Mouse (Mus musculus): ENCODE data around the gene Sptbn1. TPM values are rescaled to one million over a fixed set of nuclear protein-coding genes. Genes with fewer than 3 reads are reported as not detected.

The Sptbn1 gene
- polyA plus RNA-seq, 1 experiment from 2014 or later: 60.1 TPM

DNA sequence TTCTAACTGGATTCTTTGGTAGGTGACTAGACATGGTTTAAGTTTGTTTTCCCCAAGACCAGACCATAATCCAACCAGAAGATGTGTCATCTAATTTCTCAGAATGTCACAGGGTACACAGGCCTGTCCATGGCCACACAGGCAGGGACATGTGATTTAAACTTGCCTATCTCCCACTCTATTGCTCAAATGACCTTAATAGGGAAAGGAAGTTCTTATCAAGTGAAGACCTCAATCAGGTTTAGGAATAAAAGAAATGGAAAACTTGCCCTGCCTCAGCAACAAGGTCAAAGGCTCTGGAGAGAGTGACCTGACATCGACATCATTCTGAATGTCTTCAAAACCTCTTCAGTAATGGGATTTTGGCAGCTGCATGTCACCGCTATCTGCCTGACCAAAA lies 41.2 kb downstream of the Sptbn1 start:
- Histone ChIP-seq H3K27me3 (ENCODE audit: insufficient read depth, poor library complexity, severe bottlenecking) (no peaks in the 10 kb centered on the region), H3K4me3 (no peak overlapping the region), H3K36me3 (no peaks in the 10 kb centered on the region), H3K27ac (no peak overlapping the region), H3K9me3 (no peaks in the 10 kb centered on the region), H3K4me1 (replicated peaks) (no peaks in the 10 kb centered on the region)
- WGBS: 82% methylated on average over 2 of the region's 2 CpGs
- DNase-seq (ENCODE audit: low spot score): no peak

DNA sequence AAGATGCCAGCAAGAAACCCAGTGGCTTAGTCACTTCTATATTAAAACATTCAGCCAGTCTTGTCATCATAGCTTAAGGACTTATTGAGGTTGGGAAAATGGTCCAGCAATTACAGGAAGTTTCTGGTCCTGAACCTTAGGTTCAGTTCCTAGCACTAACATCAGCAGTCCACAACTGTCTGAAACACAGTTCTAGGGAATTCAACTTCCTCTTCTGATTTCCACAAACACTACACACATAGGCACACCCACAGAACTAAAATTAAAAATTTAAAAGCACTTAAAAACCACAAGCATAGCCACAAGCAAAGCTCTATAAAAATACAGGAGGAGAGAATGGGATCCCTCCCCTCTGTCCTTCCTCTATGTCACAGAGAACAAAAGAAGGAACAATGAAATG lies 43.4 kb downstream of the Sptbn1 start:
- no peaks in the 10 kb centered on the region for H3K9me3 ChIP-seq
- H3K4me1 ChIP-seq (replicated peaks): no peaks in the 10 kb centered on the region
- H3K4me3 ChIP-seq: no peak overlapping the region
- no peaks in the 10 kb centered on the region for H3K36me3 ChIP-seq
- no peak overlapping the region for H3K27ac ChIP-seq
- H3K27me3 ChIP-seq (ENCODE audit: insufficient read depth, poor library complexity, severe bottlenecking): no peaks in the 10 kb centered on the region
- DNase-seq (ENCODE audit: low spot score): no peak

DNA sequence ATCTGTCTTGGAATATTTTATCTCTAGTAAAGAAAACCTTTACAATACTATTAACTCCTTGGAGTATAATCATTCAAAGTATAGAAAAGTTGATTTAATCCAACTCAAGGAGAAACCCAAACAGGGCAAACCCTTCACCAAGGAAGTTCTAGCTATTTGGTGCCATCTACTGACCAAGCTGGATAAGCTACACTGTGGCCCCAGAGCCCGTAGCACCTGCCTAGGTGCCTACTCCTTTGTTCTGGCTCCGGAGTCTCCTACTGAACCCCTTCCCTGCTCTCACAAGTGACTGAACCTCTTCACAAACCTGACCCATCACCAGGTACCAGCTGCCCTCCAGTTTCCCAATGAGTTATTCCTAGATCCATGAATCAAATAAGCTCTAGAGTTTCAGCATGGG lies 45.3 kb downstream of the Sptbn1 start:
- Histone ChIP-seq H3K27ac (no peak overlapping the region), H3K27me3 (ENCODE audit: insufficient read depth, poor library complexity, severe bottlenecking) (no peaks in the 10 kb centered on the region), H3K4me3 (no peak overlapping the region), H3K4me1 (replicated peaks) (no peaks in the 10 kb centered on the region), H3K36me3 (0 out of 2 replicates have a peak, but pooled peaks cover 4% of the 10 kb centered on the region), H3K9me3 (no peaks in the 10 kb centered on the region)
- 37% methylated on average over 2 of the region's 2 CpGs for WGBS
- DNase-seq (ENCODE audit: low spot score): no peak

DNA sequence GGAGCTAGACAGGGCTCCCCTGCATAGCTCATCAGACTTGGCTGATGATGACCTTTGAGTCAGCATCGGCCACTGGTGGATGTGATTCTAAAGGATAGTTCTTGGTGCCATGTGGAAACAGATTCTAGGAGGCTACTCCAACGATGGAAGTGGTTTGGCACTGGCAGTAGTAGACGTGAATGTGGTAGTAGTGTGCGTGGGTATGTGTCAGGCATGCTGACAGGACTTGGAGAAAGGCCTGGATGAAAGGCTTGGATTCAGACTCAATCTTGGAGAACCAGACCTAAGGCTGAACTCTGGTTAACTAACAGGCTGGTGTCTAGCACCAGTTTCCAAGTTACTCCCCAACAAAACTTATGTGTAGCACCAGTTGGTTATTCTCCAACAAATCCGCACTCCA lies 46.9 kb downstream of the Sptbn1 start:
- no peak for DNase-seq (ENCODE audit: low spot score)
- no peaks in the 10 kb centered on the region for H3K9me3 ChIP-seq
- H3K27me3 ChIP-seq (ENCODE audit: insufficient read depth, poor library complexity, severe bottlenecking): no peaks in the 10 kb centered on the region
- 94% methylated on average over 5 of the region's 5 CpGs for WGBS
- H3K4me3 ChIP-seq: no peak overlapping the region
- peaks cover 6% of the 10 kb centered on the region; the same call in 1 of the 2 replicates for H3K36me3 ChIP-seq
- no peaks in the 10 kb centered on the region for H3K4me1 ChIP-seq (replicated peaks)
- no peak overlapping the region for H3K27ac ChIP-seq

DNA sequence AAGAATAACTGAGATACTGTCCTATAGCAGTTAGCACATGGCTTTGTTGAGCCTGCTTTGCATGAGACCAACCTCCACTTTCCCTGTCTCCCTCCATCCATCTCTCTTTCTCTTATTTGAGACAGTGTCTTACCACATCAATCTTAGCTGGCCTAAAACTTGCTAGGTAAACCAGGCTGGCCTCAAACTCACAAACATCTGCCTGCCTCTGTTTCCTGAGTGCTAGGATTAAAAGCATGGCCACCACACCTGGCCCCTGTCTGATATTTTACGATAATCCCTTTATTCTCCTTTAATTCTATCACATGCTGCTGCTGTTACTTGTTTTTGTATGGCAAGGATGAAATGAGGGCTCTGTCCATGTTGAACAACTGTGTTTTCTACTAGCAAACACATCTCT lies 49.6 kb downstream of the Sptbn1 start:
- Histone ChIP-seq H3K4me1 (replicated peaks) (no peaks in the 10 kb centered on the region), H3K27me3 (ENCODE audit: insufficient read depth, poor library complexity, severe bottlenecking) (no peaks in the 10 kb centered on the region), H3K36me3 (peaks cover 6% of the 10 kb centered on the region; the same call in 1 of the 2 replicates), H3K4me3 (no peak overlapping the region), H3K27ac (no peak overlapping the region), H3K9me3 (no peaks in the 10 kb centered on the region)
- 85% methylated on average over 1 of the region's 1 CpGs for WGBS
- no peak for DNase-seq (ENCODE audit: low spot score)

DNA sequence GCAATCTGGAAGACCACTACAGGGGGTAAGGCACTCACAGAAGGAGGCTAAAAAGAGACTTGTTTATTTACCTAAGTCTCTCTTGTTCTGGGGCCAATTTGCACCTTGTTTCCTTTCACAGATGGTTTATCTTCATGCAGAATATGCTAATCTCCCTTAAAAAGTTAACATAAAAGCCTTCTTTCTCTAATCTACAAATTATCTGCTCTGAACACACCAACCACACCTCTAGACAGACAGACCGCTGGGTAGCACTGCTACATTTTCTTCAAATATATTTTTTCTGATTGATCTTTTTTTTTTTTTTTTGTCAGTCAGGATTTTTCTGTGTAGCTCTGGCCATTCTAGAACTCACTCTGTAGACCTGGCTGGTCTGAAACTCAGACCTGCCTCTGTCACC lies 50.5 kb downstream of the Sptbn1 start:
- Histone ChIP-seq H3K36me3 (peaks cover 6% of the 10 kb centered on the region; the same call in 1 of the 2 replicates), H3K4me1 (replicated peaks) (peaks cover under 1% of the 10 kb centered on the region; the same call in 1 of the 2 replicates), H3K27ac (no peak overlapping the region), H3K9me3 (no peaks in the 10 kb centered on the region), H3K27me3 (ENCODE audit: insufficient read depth, poor library complexity, severe bottlenecking) (no peaks in the 10 kb centered on the region), H3K4me3 (no peak overlapping the region)
- DNase-seq (ENCODE audit: low spot score): no peak
- 29% methylated on average over 1 of the region's 1 CpGs for WGBS

DNA sequence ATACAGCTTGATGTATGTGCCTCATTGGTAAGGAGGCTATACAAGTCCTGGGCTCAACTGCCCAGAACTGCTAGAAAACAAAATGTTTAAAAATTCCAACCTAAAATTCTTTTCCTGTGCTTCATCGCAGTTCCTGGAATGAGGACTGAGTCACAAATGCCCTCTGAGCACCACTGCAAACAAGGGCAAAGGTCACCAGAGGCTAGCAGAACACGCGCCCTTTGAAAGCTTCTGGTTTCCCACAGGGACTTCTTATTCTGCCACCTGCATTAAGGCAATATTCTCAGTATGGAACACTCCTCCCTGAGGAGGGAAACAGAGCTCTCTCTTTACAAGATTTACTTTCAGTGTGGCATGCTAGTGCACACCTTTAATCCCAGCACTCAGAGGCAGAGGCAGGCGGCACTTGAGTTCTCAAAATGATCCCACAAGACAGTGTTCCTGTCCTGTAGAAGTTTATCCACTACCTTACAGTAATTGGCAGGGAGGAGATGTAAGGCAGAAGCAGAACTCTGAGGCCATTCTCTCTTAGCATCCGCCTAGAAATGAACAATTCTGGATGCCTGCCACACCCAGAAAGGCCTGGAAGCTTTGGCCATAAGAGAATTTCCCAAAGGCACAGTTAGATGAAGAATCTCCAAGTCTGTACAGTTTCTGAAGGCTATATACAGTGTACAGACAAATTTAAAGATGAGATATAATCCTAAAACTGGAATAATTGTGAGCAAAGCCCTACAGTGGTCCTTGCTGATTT lies 56.1 kb downstream of the Sptbn1 start:
- no peak for DNase-seq (ENCODE audit: low spot score)
- 44% methylated on average over 5 of the region's 5 CpGs for WGBS
- no peak overlapping the region for H3K4me3 ChIP-seq
- no peaks in the 10 kb centered on the region for H3K27me3 ChIP-seq (ENCODE audit: insufficient read depth, poor library complexity, severe bottlenecking)
- no peaks in the 10 kb centered on the region for H3K9me3 ChIP-seq
- no peak overlapping the region for H3K27ac ChIP-seq
- H3K4me1 ChIP-seq (replicated peaks): peaks cover 11% of the 10 kb centered on the region
- H3K36me3 ChIP-seq: 0 out of 2 replicates have a peak, but pooled peaks cover 4% of the 10 kb centered on the region

DNA sequence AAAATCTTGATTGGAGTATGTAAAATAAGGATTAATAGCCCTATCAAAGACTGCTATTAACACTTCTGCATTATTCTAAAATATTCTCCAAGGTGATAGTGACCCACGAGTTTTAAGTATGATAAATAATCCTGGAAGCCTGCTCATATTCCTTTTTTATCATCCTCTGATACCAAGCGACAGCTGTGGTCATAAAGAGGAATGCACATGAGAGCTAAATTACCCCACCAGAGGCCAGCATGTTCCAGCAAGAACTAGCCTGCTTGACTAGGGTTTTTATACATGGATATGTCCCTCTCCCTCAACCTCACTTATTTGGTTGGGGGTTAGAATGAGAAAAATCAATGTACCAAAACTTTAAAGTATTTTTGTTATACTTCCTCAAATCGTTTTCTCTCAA lies 56.8 kb downstream of the Sptbn1 start:
- 74% methylated on average over 3 of the region's 3 CpGs for WGBS
- no peaks in the 10 kb centered on the region for H3K27me3 ChIP-seq (ENCODE audit: insufficient read depth, poor library complexity, severe bottlenecking)

DNA sequence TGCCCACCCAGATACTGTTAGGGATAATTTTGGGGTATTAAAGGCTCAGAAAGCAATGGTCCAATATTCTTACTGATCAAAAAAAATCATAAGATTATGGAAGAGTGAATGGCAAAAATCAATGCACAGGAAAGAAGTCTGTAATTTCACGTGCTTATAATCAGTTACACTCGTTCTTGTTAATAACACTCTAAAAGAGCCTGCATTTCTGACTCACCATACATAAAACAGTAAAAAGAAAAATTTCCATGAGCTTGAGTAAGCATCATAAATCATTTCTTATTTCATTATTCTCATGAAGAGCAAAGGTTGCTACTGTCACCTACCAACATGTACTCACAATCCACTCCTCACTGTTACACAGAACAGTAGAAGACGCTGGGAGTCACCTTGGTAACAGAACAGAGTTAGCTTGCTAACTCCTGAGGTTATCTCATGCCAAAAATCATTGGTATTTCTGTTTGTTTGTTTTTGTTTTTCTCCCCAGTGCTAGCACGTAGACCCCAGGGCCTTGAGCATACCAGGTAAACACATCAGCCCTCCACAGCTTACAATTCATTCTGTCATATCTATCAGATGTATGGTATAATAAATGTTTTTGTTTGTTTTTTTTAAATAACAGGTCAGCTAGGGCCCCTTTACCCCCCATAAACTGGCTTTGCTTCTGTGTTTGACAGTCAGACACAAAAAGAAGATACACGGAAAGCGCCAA lies 57.7 kb downstream of the Sptbn1 start:
- no peak overlapping the region for H3K27ac ChIP-seq
- no peaks in the 10 kb centered on the region for H3K9me3 ChIP-seq
- no peaks in the 10 kb centered on the region for H3K27me3 ChIP-seq (ENCODE audit: insufficient read depth, poor library complexity, severe bottlenecking)
- H3K36me3 ChIP-seq: 0 out of 2 replicates have a peak, but pooled peaks cover 4% of the 10 kb centered on the region
- H3K4me1 ChIP-seq (replicated peaks): peaks cover 11% of the 10 kb centered on the region
- no peak overlapping the region for H3K4me3 ChIP-seq
- 89% methylated on average over 6 of the region's 6 CpGs for WGBS
- DNase-seq (ENCODE audit: low spot score): no peak

More for the DNA sequence above, 56.8 kb downstream of the Sptbn1 start:
- Histone ChIP-seq H3K4me3 (no peak overlapping the region), H3K36me3 (0 out of 2 replicates have a peak, but pooled peaks cover 4% of the 10 kb centered on the region), H3K27ac (no peak overlapping the region), H3K4me1 (replicated peaks) (peaks cover 11% of the 10 kb centered on the region), H3K9me3 (no peaks in the 10 kb centered on the region)
- DNase-seq (ENCODE audit: low spot score): no peak

DNA sequence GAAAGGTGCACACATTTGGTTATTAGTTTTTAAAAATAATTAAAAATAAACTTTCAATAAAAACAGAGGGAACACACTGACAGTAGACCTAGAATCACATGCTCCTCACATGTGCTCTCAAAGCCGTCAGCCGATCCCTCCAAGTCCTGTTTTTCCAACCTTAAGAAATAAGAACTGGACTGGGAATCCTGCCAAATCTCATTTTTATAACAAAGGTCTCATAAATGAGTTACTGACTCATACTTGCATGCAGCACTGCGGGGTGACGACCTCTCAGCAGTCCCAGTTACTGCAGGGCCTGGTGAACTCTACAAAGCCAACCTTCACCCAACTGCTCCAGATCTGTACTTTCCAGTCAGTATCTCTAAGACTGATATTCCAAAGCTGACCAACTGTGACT lies 58.5 kb downstream of the Sptbn1 start:
- Histone ChIP-seq H3K27ac (no peak overlapping the region), H3K4me1 (replicated peaks) (peaks cover 11% of the 10 kb centered on the region), H3K9me3 (no peaks in the 10 kb centered on the region), H3K27me3 (ENCODE audit: insufficient read depth, poor library complexity, severe bottlenecking) (no peaks in the 10 kb centered on the region), H3K36me3 (0 out of 2 replicates have a peak, but pooled peaks cover 4% of the 10 kb centered on the region), H3K4me3 (no peak overlapping the region)
- DNase-seq (ENCODE audit: low spot score): no peak
- WGBS: 81% methylated on average over 4 of the region's 4 CpGs

DNA sequence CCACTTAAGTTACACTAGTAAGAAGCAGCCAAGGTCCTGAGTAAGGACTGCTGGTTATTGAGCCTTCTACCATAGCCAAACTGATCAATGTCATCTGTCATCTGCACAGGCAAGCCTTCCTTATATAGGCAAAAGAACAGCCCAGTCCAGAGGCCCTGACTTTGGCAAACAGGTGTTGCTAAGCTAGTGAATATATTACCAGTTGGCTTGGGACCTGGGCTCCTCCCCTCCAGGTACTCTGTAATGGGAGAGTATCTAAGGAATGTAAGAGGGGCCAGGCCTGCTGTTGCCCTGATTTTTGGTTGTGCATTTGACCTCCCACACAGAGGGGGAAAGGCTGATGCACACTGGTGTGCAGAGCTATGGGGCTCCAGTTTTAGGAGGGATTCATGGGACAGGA lies 63.6 kb downstream of the Sptbn1 start:
- Histone ChIP-seq H3K4me3 (no peak overlapping the region), H3K4me1 (replicated peaks) (no peaks in the 10 kb centered on the region), H3K36me3 (peaks cover 8% of the 10 kb centered on the region; the same call in 1 of the 2 replicates), H3K9me3 (0 out of 2 replicates have a peak, but pooled peaks cover 3% of the 10 kb centered on the region), H3K27me3 (ENCODE audit: insufficient read depth, poor library complexity, severe bottlenecking) (no peaks in the 10 kb centered on the region), H3K27ac (peak overlapping the region; percentile 31; the same call in 1 of the 2 replicates)
- DNase-seq (ENCODE audit: low spot score): no peak

DNA sequence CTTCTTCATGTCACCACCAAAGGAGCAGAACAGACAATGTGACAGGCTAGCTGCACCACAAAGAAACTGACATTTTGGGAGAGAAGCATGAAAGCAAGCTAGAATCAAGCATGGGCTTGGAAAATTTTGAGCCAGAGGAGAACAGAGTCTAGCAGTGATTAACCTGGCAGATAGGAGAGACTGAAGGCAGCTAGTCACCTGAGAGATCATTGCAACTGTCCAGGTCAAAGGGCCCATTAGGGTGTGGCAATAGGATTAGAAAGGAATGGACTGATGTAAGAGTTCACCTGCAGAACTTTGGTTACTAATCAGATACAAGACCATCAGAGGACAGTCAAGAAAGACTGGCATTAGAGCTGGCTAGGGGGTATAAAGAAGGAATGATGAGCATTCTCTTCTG lies 67.6 kb downstream of the Sptbn1 start:
- Histone ChIP-seq H3K4me1 (replicated peaks) (peaks cover 32% of the 10 kb centered on the region), H3K9me3 (0 out of 2 replicates have a peak, but pooled peaks cover 3% of the 10 kb centered on the region), H3K27me3 (ENCODE audit: insufficient read depth, poor library complexity, severe bottlenecking) (no peaks in the 10 kb centered on the region), H3K36me3 (peaks cover 4% of the 10 kb centered on the region; the same call in 1 of the 2 replicates), H3K27ac (no peak overlapping the region), H3K4me3 (no peak overlapping the region)
- no peak for DNase-seq (ENCODE audit: low spot score)

DNA sequence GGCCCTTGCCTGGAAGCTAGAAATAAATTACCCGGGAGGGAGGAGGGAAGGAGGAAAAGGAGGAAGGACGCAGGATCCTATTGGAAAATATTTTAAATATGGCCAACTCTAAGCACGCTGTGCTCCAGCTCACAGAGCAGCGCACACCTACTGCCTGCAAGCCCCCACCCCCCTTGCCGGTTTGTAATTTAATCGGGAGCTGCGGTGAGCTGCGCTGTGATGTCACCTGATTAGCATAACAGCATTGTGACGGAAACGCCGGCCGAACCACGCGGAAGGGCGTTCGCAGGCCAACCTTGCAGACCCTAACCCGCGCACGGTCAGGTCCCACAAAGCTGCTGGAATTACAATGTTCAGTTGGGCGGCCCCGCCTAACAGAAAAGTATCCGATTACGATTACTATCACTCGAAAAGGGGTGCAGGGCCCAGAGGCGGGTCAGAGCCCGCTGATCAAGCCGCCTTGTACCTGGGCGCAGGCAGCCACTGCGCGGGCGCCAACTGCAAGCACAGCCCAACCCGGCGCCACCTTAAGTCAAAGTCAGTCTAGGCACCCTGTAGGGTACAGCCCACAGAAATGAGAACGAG lies 69.8 kb downstream of the Sptbn1 start:
- WGBS: under 1% methylated on average over 34 of the region's 34 CpGs

More for the DNA sequence above, 69.8 kb downstream of the Sptbn1 start:
- Histone ChIP-seq H3K27me3 (ENCODE audit: insufficient read depth, poor library complexity, severe bottlenecking) (no peaks in the 10 kb centered on the region), H3K27ac (peak overlapping the region; percentile 90), H3K4me3 (peak overlapping the region; percentile 69), H3K4me1 (replicated peaks) (peaks cover 37% of the 10 kb centered on the region), H3K9me3 (0 out of 2 replicates have a peak, but pooled peaks cover 3% of the 10 kb centered on the region), H3K36me3 (peaks cover 4% of the 10 kb centered on the region; the same call in 1 of the 2 replicates)
- DNase-seq (ENCODE audit: low spot score): peak; percentile 85

Measured in hindbrain, embryonic 10.5 days (tissue).